Mouse (Mus musculus) retina, postnatal 1 day (tissue): ENCODE data around the gene Krt75.
A peak's percentile ranks its signal among the peaks of the same experiment; 100 is the strongest.
"Not testable (repeated sequence)": the region's sequence is repeated elsewhere in the genome, so short reads cannot be mapped to it uniquely, and the experiment has no call there.

Source experiments
- DNase-seq: peaks from one replicate; pipeline ENCODE4 v3.0.0-alpha.2; 2012

Gene Krt75

GRCm38 (mm10) chr15:101573796-101574345 is at the start of gene Krt75:
Gene Krt75 (minus strand): TSS chr15:101573904.
- no peak for DNase-seq

- DNase-seq: peak; percentile 78
Measured at GRCm38 (mm10) chr15:101599123-101599522, 25.4 kb upstream of the Krt75 start.

- DNase-seq: peak; percentile 29
Measured at GRCm38 (mm10) chr15:101588216-101588615, 14.5 kb upstream of the Krt75 start.

DNA sequence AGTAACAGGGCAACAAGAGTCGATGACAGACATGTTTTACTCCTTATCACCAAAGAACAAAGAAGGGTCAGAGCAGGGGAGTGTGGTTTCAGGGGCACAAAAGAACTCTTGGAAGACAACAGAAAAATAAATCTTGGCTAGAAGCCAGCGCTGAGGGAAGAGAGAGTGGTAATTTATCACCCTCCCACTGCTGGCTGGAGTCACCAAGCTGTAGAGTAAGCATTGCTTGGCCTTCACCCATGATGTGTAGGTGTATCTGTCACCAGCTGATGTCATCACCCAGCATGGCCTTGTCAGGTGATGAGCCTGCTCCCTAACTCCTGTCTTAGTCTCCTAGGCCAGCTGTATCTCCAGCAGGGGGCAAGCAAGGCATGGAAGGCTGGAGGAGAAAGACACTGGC is 10.8 kb upstream of the Krt75 start:
- no peak for DNase-seq

DNA sequence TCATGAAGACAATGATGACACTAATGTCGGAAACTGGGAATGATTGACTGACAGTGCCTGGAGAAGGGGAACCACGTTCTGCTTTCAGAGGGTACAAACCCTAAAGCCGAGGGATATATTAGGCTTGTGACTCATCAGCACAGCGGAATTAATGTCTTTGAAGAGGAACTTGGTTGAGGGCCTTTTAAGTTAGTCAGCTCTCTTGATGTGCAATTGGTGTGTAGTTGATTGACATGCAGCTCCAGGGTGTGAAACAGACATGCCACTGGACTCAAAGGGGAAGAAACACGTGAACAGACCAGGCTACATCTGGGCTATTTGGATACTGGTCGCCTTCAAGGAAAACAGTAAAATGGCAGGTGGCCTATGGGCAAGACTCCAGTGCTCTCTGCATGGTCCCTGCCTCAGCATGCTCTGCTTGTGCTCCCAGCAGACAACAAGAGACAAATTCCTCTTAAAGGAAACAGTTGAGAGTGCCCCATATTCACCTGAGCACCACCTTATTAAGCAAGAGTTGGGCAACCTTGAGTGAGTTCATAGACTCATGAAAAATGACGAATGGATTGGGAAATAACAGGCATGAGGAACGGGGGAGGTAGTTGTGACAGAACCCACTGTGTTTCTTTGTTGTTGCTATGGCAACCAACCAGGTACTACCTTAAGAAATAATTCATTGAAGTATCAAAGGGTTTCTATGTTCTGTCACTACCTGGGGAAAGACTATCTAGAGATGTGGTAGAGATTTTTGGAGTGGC is 9.7 kb upstream of the Krt75 start:
- no peak for DNase-seq

DNA sequence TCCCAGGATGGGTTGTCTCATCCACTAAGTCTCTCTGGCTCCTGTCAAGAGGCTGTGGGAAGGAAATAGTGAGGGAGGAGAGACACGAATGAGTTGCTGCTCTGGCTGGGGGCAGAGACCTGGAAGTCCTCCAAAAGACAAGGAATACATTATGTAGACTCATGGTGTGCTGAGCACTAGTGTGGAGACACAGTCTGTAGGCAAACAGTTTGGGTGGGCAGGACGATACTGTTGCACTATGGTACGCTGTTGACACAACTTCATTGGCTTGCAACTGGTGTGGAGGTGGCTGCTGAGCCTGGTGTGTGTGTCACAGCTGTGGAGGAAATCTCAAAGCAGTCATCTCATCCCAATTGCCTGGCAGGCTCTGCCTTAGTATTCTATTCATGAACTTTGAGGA is 8.0 kb upstream of the Krt75 start:
- DNase-seq: no peak

DNA sequence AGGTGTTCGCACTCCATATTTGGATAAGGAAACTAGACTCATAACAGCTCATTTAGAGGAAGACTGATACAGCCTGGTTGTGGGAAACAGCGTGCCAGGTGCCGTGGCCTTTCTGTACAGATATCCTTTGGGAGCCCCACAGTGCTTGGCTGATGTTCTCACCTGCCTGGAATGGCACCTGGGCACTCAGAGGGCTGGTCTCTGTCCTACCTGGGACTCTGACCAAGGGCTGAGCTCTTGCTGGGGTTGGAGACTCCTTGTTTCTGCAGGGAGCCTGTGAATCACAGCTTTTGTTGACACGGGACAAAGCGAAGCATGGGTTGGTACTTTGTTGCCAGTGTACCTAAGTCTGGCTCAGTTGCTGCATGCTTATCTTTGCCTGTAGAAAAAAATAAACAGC is 1.8 kb upstream of the Krt75 start:
- DNase-seq: no peak

- DNase-seq: no peak
Measured at GRCm38 (mm10) chr15:101567780-101568179, 5.9 kb downstream of the Krt75 start.

- DNase-seq: no peak
Measured at GRCm38 (mm10) chr15:101562850-101563249, 10.9 kb downstream of the Krt75 start, which contains the start of gene Krt90. Gene Krt90 (minus strand): TSS chr15:101562950.

DNA sequence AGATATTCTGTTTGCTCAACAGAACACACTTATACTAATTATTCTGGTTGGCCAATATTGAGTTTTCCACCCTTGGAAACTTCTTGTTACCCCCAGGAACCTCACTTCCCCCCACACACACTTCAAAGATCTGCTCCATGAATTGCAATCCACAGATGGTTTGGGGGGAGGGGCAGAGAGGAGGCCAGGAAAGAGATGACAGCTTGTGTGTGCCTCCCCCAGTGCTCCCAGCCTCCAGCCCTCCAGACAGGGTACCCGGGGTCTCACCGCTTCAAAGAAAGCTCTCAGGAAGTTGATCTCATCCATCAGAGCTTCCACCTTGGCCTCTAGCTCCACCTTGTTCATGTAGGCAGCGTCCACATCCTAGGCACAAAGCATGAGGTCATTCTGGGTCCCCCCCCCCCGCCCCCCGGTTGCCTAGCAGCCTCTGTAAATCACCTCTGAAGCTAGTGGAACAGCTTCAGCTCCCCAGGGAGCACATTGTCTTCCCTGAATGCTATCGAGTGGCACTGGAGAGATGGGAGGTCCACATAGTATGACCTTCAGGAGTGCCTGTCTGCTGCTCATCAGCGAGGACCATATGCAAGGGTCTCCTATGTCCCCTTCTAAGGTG is 15.6 kb downstream of the Krt75 start:
- peak; percentile 80 for DNase-seq

DNA sequence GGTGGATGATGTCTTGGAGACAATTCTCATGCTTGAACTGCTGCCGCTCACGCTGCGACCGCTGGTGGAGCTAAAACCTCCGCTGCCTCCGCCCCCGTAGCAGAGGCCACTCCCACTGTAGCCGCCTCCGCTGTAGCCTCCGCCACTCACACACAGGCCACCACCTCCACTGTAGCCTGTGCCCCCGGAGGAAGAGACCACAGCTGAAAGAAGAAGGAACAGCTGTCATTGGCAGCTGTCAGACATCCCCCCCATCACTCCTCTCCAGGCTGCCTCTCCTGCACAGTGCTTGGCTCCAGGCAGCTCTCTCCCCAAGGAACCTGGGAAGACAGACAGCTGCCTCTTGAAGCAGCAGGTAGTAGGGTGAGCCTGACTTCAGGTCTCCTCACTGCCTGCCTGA is 20.5 kb downstream of the Krt75 start:
- DNase-seq: peak; percentile 87

GRCm38 (mm10) chr15:101552188-101552587 is 21.5 kb downstream of the Krt75 start:
- DNase-seq: no peak

GRCm38 (mm10) chr15:101550567-101550966 is 23.1 kb downstream of the Krt75 start, which contains the start of gene Krt82:
Gene Krt82 (minus strand): TSS chr15:101550667.
- no peak for DNase-seq

DNA sequence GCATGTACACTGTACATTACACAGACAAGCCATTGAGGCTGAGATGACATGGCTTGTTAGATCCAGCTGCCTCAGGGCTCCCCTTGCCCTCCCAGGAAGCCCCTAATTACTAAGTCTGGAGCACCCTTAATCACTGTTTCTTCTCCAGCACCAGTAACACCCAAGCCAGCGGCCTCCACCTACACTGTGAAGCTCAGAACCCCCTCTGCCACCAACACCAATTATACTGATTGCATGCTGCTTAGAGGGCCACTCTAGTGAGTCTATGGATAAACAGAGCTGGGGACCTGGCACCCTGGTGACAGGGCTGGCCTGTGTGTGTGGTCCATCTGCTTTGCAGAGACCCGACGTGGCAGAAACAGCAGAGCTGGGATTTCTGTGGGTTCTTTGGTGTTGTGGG is 29.2 kb downstream of the Krt75 start:
- DNase-seq: peak; percentile 67

GRCm38 (mm10) chr15:101542543-101542942 is 31.2 kb downstream of the Krt75 start:
- DNase-seq: no peak

- DNase-seq: no peak
Measured at GRCm38 (mm10) chr15:101538580-101538900, 35.2 kb downstream of the Krt75 start.

GRCm38 (mm10) chr15:101537864-101538579 is 35.7 kb downstream of the Krt75 start:
- no peak for DNase-seq

GRCm38 (mm10) chr15:101536054-101536850 is 37.5 kb downstream of the Krt75 start:
- DNase-seq: peak; percentile 45

DNA sequence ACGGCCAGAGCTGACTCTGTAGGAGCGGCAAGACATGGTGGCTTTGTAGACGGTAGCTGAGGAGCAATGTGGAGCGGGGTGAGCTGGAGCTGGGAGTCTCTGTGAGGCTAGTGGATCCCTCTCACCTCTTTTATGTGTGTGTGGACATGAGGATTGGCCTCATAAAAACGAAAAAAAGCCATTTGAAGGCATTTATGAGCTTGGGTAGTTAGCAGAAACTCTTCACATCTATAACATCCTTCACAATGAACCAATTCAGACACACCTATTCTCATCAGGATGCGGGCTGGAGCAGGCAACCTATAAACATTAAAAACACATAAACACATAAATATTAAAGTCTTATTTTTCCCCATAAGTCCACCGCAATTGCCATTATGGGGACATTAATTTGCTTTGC is 41.0 kb downstream of the Krt75 start, which contains the start of gene Krt84:
TSS of gene Krt84 (minus strand) at position 101 of the 400 bp plus-strand sequence.
- no peak for DNase-seq

GRCm38 (mm10) chr15:101522556-101523232 is 51.0 kb downstream of the Krt75 start:
- DNase-seq: no peak

- DNase-seq: peak; percentile 82
Measured at GRCm38 (mm10) chr15:101519792-101520191, 53.9 kb downstream of the Krt75 start.

DNA sequence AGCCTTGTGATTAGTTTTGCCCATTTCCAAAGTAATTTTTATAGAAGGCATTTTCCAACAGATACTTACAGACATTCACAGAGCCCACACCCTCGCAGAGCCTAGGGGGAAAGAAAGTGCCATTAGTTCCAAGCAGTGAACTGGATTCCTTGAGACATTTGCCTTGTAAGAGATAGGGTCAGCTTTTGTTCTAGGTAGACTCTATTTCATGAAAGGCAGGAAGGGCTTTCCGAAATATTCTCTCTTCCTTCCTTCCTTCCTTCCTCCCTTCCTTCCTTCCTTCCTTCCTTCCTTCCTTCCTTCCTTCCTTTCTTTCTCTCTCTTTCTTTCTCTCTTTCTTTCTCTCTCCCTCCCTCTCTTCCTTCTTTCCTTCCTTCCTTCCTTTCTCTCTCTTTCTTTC is 56.5 kb downstream of the Krt75 start, which contains the start of gene Gm49425:
TSS of gene Gm49425 (minus strand) at position 101 of the 400 bp plus-strand sequence.
- not testable (repeated sequence) for DNase-seq
